Mouse (Mus musculus): ENCODE measurements around the gene Hipk3. TPM values are rescaled to one million over a fixed set of nuclear protein-coding genes. Genes with fewer than 3 reads are reported as not detected.

Hipk3 gene
- total and polyA plus RNA-seq, 3 experiments: 30.6 to 136 (median 116) TPM

Small RNA genes lying within 50 kb of the gene (microRNA-seq; reads per million reads assigned to microRNA genes)
- gene Mir1902: 0 to 0.22 reads per million in 2 experiments

Other genes with a start within 250 kb of the Hipk3 start
- gene D430041D05Rik, start 83.4 kb downstream of the Hipk3 start, total RNA-seq (2021): 10 to 100 TPM; 16.0 to 23.6 TPM
- 8.5 and 11.9 TPM in 2 replicates for gene D430041D05Rik, start 83.4 kb downstream of the Hipk3 start, polyA plus RNA-seq (2012; rRNA removed)
- 10 to 100 TPM; 29.7 to 49.6 TPM for gene Cstf3, start 96.1 kb upstream of the Hipk3 start, total RNA-seq (2021)
- 2.9 and 3.9 TPM in 2 replicates for gene Cstf3, start 96.1 kb upstream of the Hipk3 start, polyA plus RNA-seq (2012; rRNA removed)
- gene Tcp11l1, start 217.7 kb upstream of the Hipk3 start, total RNA-seq (2021): 10 to 100 TPM in 1 of 2 experiments, 1 to 10 TPM in 1; 7.8 to 17.1 TPM
- 9.0 and 11.1 TPM in 2 replicates for gene Tcp11l1, start 217.7 kb upstream of the Hipk3 start, polyA plus RNA-seq (2012; rRNA removed)
- not detected for gene Pin1rt1, start 221.9 kb upstream of the Hipk3 start, total RNA-seq (2021)
- not detected in 2 replicates for gene Pin1rt1, start 221.9 kb upstream of the Hipk3 start, polyA plus RNA-seq (2012; rRNA removed)
- gene Depdc7, start 248.4 kb upstream of the Hipk3 start, total RNA-seq (2021): 1 to 10 TPM; 1.6 to 2.0 TPM
- 0.21 and 0.59 TPM in 2 replicates for gene Depdc7, start 248.4 kb upstream of the Hipk3 start, polyA plus RNA-seq (2012; rRNA removed)